Mouse (Mus musculus) limb, embryonic 12.5 days (tissue): ENCODE results near the gene Hoxc11. TPM values are rescaled to one million over a fixed set of nuclear protein-coding genes. Genes with fewer than 3 reads are reported as not detected.

Experiments used
- ATAC-seq: fragments of 200-750 bp; cut with Nextera tagmentation; 2 replicates; pipeline ENCODE4 v1.8.0; 2017; ENCODE audit warnings: low read depth, moderate TSS enrichment; ENCODE audit not compliant: insufficient number of reproducible peaks, insufficient read depth, low FRiP score, low TSS enrichment
- H3K27ac ChIP-seq: fragments of 300-500 bp; sonication (generic); 2 replicates; pipeline ENCODE4 v1.5.1; 2016; ENCODE audit warnings: mild to moderate bottlenecking, moderate library complexity
- H3K27me3 ChIP-seq: fragments of 300-500 bp; sonication (generic); 2 replicates; pipeline ENCODE4 v1.6.1; 2016; ENCODE audit warnings: mild to moderate bottlenecking, moderate library complexity
- H3K36me3 ChIP-seq: fragments of 300-500 bp; sonication (generic); 2 replicates; pipeline ENCODE4 v1.6.1; 2016; ENCODE audit warnings: mild to moderate bottlenecking, moderate library complexity
- H3K4me1 ChIP-seq: fragments of 300-500 bp; sonication (generic); replicated peaks from 2 replicates; pipeline ENCODE4 v1.6.1; 2016
- H3K4me2 ChIP-seq: fragments of 300-500 bp; sonication (generic); 2 replicates; pipeline ENCODE4 v1.6.1; 2016; ENCODE audit warnings: mild to moderate bottlenecking, moderate library complexity
- H3K4me3 ChIP-seq: fragments of 300-500 bp; sonication (generic); replicated peaks from 2 replicates; pipeline ENCODE4 v1.5.1; 2016; ENCODE audit warnings: mild to moderate bottlenecking
- H3K9ac ChIP-seq: fragments of 300-500 bp; sonication (generic); replicated peaks from 2 replicates; pipeline ENCODE4 v1.6.1; 2016; ENCODE audit warnings: mild to moderate bottlenecking, moderate library complexity
- H3K9me3 ChIP-seq: fragments of 300-500 bp; sonication (generic); 2 replicates; pipeline ENCODE4 v1.6.1; 2016; ENCODE audit warnings: mild to moderate bottlenecking, moderate library complexity
- WGBS: fragments of 180-500 bp; shearing (Covaris S2); methylation state at CpG from one replicate; pipeline ENCODE4 v1.1.7; 2016; 5-methylcytosine and 5-hydroxymethylcytosine counted together
- polyA plus RNA-seq: library from polyadenylated mRNA; unstranded; fragments of >200 nt; fragmentation: Nextera tagmentation; extraction: Ambion mirVana; gene quantifications from 2 replicates; pipeline ENCODE4 v1.2.1, GENCODE M21; 2016

Gene Hoxc11
- polyA plus RNA-seq, 1 experiment from 2014 or later = 5.2 TPM

DNA sequence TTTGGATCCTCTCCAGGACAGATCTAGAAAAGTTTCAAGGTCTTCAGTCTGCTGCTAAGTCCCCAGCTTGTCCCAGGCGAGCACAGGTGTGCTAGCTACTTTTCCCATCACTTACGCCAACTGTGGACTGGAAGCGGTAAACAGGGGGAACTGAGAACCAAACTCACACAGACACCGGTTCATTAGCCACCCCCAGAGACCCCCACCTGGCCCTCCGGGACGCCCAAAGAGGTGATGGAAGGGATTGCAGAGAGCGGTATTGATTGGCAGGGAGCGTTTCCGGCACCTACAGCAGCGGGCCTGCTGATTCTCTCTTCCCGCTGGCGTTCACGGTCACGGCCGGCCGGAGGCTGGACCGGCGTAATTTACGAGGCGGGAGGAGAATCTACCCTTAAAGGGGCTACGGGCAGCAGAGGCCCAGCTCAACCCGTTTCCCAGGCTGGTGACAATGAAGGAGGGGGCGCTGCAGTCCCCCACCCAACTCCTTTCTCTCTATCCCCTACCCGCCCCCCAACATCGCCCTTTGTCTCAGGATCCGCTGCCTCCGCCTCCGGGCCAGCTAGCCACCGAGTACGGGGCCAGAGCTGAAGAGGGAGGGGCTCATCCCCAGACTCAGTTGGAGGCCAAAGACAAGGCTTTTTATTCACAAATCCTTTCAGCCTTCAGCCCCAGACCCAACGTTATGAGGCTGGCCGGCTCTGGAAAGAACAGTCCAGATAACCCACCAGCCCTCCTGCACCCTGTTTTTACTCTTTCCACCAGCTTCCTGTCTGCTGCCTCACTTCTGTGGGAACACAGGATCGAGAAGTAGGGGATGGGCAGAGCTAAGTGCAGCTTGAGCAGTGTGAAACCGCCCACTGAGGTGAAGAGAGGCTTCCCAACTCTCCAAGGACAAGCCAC, 14.7 kb upstream of the Hoxc11 start:
- 0 out of 2 replicates have a peak overlapping the region, but pooled peaks have one; percentile 23 for H3K27ac ChIP-seq

GRCm38 (mm10) chr15:102942739-102943467, 11.3 kb upstream of the Hoxc11 start:
- Histone ChIP-seq H3K27ac (peak overlapping the region; percentile 31; the same call in 1 of the 2 replicates), H3K4me2 (peak overlapping the region; percentile 59), H3K9me3 (no peaks in the 10 kb centered on the region), H3K36me3 (no peaks in the 10 kb centered on the region), H3K9ac (peak overlapping the region; percentile 70), H3K4me1 (peaks cover 17% of the 10 kb centered on the region), H3K27me3 (peaks cover 90% of the 10 kb centered on the region), H3K4me3 (peak overlapping the region; percentile 41)
- WGBS = 1% methylated on average over 46 of the region's 53 CpGs
- no peak for ATAC-seq

More for the DNA sequence above, 14.7 kb upstream of the Hoxc11 start:
- peaks cover 29% of the 10 kb centered on the region for H3K4me1 ChIP-seq
- H3K27me3 ChIP-seq = peaks cover 91% of the 10 kb centered on the region
- ATAC-seq = no peak
- H3K4me3 ChIP-seq = peak overlapping the region; percentile 24
- WGBS = 1% methylated on average over 34 of the region's 34 CpGs
- H3K36me3 ChIP-seq = no peaks in the 10 kb centered on the region
- peak overlapping the region; percentile 49 for H3K4me2 ChIP-seq
- H3K9ac ChIP-seq = peak overlapping the region; percentile 37; the same call in 1 of the 2 replicates
- no peaks in the 10 kb centered on the region for H3K9me3 ChIP-seq

DNA sequence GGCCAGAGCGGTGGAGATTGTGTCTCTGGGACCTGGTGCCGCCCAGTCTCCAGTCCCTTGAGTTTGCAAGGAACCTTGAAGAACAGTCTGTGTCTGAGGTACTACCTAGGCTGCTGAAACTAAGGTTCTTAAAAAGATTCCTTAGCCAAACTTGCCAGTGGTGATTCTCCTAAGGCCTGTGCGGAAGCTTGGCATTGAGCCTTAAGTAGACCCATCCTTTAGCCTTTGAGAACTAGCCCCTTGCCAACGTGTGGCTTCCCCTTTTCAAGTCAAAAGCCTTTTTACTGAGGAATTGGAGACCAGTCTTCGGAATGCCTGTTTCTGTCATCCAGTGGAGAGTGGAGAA, 10.8 kb upstream of the Hoxc11 start:
- Histone ChIP-seq H3K27ac (peak overlapping the region; percentile 31; the same call in 1 of the 2 replicates), H3K4me1 (peaks cover 17% of the 10 kb centered on the region), H3K27me3 (peaks cover 90% of the 10 kb centered on the region), H3K36me3 (no peaks in the 10 kb centered on the region), H3K9ac (peak overlapping the region; percentile 70), H3K4me3 (peak overlapping the region; percentile 41), H3K9me3 (no peaks in the 10 kb centered on the region), H3K4me2 (peak overlapping the region; percentile 59)
- 4% methylated on average over 5 of the region's 5 CpGs for WGBS
- ATAC-seq = no peak

DNA sequence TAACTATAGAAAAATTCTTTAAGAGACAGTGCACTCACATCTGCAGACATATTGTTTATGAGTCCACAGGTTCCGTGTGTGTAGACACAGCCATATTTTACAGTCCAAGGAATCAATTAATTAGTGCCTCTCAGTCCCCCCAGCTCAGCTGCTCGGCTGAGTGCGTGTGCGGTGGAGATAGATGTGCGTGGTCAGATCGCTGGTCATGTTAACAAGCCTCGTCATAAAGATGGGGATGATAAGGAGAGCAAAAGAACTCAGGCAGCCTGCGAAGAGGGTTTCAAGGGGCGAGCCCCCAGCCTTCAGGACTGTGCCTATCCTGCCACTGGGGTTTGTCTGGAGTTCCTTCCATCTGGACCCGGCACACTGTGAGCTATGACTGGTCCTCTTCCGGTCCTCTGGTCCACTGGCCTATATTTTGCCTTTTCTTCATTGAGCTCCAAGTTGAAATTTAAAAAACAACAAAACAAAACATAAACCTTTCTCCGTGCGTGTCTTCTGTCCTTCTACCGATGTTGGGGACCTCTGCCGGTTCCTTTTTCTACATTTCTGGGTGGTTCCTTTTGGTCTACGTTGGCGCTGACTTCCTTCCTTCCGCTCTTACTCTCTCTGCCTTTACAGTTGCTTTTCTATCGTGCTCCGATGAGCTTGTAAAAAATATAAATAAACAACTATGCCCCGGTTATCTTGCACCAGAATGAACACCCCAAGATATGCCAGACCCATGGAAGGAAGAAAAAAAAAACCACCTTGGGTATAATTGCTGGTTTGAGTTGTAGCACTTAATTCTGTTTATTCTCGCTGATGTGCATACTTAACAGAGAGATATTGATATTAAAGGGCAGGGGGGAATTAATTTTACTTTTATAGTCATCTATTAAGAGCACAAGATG, 8.8 kb upstream of the Hoxc11 start:
- peaks cover 89% of the 10 kb centered on the region for H3K27me3 ChIP-seq
- H3K4me1 ChIP-seq = peaks cover 12% of the 10 kb centered on the region
- H3K27ac ChIP-seq = no peak overlapping the region
- 8% methylated on average over 22 of the region's 22 CpGs for WGBS
- no peak for ATAC-seq
- H3K9ac ChIP-seq = peak overlapping the region; percentile 19; the same call in 1 of the 2 replicates
- H3K9me3 ChIP-seq = no peaks in the 10 kb centered on the region
- peak overlapping the region; percentile 51 for H3K4me2 ChIP-seq
- peak overlapping the region; percentile 11; the same call in 1 of the 2 replicates for H3K4me3 ChIP-seq
- H3K36me3 ChIP-seq = no peaks in the 10 kb centered on the region

- Histone ChIP-seq H3K27ac (peak overlapping the region; percentile 75), H3K9me3 (no peaks in the 10 kb centered on the region), H3K4me3 (peak overlapping the region; percentile 30), H3K9ac (peak overlapping the region; percentile 48; the same call in 1 of the 2 replicates), H3K4me1 (peaks cover 26% of the 10 kb centered on the region), H3K27me3 (peaks cover 89% of the 10 kb centered on the region), H3K4me2 (peak overlapping the region; percentile 51), H3K36me3 (no peaks in the 10 kb centered on the region)
- 2% methylated on average over 9 of the region's 9 CpGs for WGBS
- ATAC-seq = no peak
These were observed 7.0 kb upstream of the Hoxc11 start for GRCm38 (mm10) chr15:102947276-102947675.

DNA sequence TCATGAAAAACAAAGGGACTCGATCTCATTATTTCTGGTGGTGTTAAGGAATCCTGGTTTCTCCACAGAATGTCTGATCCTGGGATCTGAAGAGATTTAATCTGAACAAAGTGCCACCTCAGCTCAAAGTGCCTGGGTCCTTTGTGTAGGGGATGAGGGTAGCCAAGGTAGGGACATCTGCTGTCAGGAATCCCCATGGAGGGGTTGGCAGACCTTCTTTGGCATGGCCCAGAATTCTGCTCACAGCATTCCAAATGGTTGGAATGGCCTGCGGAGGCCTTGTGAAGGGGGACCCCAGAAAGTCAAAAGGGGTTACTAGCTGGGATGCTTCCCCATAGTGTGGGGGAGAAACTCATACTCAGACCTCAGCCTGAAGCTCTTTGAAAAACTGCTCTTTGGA, 5.4 kb upstream of the Hoxc11 start:
- Histone ChIP-seq H3K4me2 (peak overlapping the region; percentile 51), H3K36me3 (no peaks in the 10 kb centered on the region), H3K9me3 (no peaks in the 10 kb centered on the region), H3K27me3 (peaks cover 88% of the 10 kb centered on the region), H3K27ac (peak overlapping the region; percentile 86), H3K9ac (0 out of 2 replicates have a peak overlapping the region, but pooled peaks have one; percentile 27), H3K4me1 (peaks cover 23% of the 10 kb centered on the region), H3K4me3 (peak overlapping the region; percentile 30)
- 10% methylated on average over 2 of the region's 2 CpGs for WGBS
- no peak for ATAC-seq

- Histone ChIP-seq H3K4me1 (peaks cover 29% of the 10 kb centered on the region), H3K4me2 (peak overlapping the region; percentile 51), H3K27me3 (peaks cover 94% of the 10 kb centered on the region), H3K4me3 (peak overlapping the region; percentile 27), H3K9me3 (no peaks in the 10 kb centered on the region), H3K36me3 (no peaks in the 10 kb centered on the region), H3K9ac (peak overlapping the region; percentile 57), H3K27ac (peak overlapping the region; percentile 86)
- 2% methylated on average over 20 of the region's 20 CpGs for WGBS
- ATAC-seq = 0 out of 2 replicates have a peak, but pooled peaks have one; percentile 16
These were observed 4.5 kb upstream of the Hoxc11 start for GRCm38 (mm10) chr15:102949696-102950095.

DNA sequence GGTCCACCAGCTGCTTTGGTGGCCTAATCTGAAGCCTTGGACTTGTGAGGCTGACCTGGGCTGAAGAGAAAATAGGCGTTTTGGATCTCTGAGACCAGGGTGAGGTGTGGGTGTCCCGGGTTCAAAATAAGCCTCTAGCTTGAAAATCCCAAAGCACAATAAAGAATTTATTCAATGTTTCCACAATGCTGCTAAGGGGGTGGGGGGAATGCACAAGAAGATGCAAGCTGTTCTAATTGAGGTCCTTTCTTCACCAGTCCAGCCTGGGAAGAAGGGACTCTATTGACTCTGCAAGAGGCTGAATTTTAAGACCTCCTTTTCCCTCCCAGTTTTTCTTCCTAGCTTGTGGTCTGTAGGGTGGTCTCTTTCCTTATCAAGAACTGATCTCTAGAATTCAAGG, 3.4 kb upstream of the Hoxc11 start:
- Histone ChIP-seq H3K36me3 (no peaks in the 10 kb centered on the region), H3K4me1 (peaks cover 37% of the 10 kb centered on the region), H3K9me3 (no peaks in the 10 kb centered on the region), H3K4me3 (peak overlapping the region; percentile 27), H3K9ac (peak overlapping the region; percentile 57), H3K27me3 (peaks cover 95% of the 10 kb centered on the region), H3K4me2 (peak overlapping the region; percentile 51), H3K27ac (peak overlapping the region; percentile 79)
- ATAC-seq = no peak
- WGBS = 7% methylated on average over 2 of the region's 2 CpGs

DNA sequence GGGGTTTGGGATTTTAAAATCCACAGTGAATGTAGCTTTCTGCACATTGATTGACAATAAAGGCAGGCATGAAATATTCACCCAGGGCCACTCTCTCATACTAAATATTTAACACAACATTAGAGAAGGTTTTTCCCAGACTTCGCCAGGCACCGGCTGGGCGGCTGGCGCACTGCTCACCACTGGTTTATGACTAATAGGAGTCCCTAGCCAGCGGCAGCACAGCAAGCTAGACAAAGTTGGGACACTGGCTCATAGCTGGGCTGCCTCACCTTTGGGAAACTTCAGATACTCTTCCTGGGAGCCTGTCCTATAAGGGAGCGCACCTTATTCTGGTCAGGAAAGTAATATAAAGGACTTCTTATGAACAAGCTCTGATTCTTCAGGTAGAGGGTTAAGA, 666 bp upstream of the Hoxc11 start:
- Histone ChIP-seq H3K9ac (peak overlapping the region; percentile 81; the same call in 1 of the 2 replicates), H3K4me3 (peak overlapping the region; percentile 55), H3K9me3 (no peaks in the 10 kb centered on the region), H3K4me2 (peak overlapping the region; percentile 60), H3K4me1 (peaks cover 62% of the 10 kb centered on the region), H3K36me3 (no peaks in the 10 kb centered on the region), H3K27ac (peak overlapping the region; percentile 89), H3K27me3 (peaks cover 95% of the 10 kb centered on the region)
- ATAC-seq = no peak
- under 1% methylated on average over 6 of the region's 6 CpGs for WGBS

DNA sequence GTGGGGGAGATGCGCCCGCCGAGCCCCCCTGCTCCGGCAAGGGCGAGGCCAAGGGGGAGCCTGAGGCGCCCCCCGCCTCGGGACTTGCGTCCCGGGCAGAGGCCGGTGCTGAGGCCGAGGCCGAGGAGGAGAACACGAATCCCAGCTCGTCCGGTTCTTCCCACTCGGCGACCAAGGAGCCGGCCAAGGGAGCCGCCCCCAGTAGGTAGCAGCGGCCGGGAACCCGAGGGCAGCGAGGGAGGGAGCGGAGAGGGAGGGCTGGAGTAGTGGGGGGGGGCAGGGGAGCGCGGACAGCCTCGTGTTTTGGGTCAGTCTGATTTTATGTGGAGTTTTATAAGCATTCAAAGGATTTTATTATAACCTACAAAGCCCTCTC, 768 bp downstream of the Hoxc11 start:
- Histone ChIP-seq H3K27me3 (peaks cover 87% of the 10 kb centered on the region), H3K4me3 (peak overlapping the region; percentile 55), H3K27ac (peak overlapping the region; percentile 89), H3K4me1 (peaks cover 71% of the 10 kb centered on the region), H3K36me3 (no peaks in the 10 kb centered on the region), H3K9me3 (no peaks in the 10 kb centered on the region), H3K4me2 (peak overlapping the region; percentile 60), H3K9ac (peak overlapping the region; percentile 81)
- under 1% methylated on average over 28 of the region's 28 CpGs for WGBS
- ATAC-seq = no peak
